ENCODE assay signal across 8 mouse cellular contexts in the genomic region with DNA sequence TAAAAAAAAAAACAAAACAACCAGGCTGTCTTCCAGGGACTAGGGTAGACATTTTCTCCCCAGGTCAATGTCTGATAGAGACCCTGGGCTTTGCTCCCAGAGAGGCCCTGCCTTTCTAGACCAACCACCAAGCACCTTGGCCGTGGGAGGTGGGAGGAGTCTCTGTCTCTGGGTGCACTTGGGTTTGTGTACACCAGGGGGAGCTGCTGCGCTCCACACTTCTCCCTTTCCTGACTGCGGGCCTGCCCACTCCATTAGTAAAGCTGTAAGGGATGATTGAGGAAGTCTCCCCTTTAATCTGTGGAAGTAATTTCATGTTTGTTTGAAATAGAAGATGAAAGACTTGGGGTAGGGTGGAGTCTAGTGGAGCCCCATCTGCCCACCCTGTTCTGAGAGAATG. TPM values are rescaled to one million over a fixed set of nuclear protein-coding genes. Genes with fewer than 3 reads are reported as not detected.
DNase-seq lines count a peak whose midpoint lies in the region; TF ChIP-seq lines count a peak whose summit lies in the region.

No protein-coding gene starts in this region.

- TF ChIP-seq CTCF in gastrocnemius, adult 2 months (IDR thresholded peaks at IDR 0.05), result peak; percentile 65

- no peak overlapping the region for H3K4me3 ChIP-seq in gastrocnemius, adult 2 months

- intact Hi-C loops in gastrocnemius, adult 2 months (cut with DNase I), result no loop called here

- peak; percentile 43 for DNase-seq in gastrocnemius, adult 2 months
- no peak for DNase-seq in gastrocnemius, postnatal 25 days
- peak; percentile 28 for DNase-seq in right cerebral cortex, adult 18-20 months
- no peak for DNase-seq in right cerebral cortex, postnatal 25 days
- peak; percentile 67 for DNase-seq in c-Kit-positive CD71-negative TER-119-negative erythroid progenitor cells, embryonic 14.5 days (ENCODE audit: low read depth)
- DNase-seq in layer of hippocampus, postnatal 10 days (ENCODE audit: low spot score in 2 of 2), result peak; percentile 73 to 75
- DNase-seq in natural killer cell, adult 2 months (ENCODE audit: low spot score in 2 of 2), result peak; percentile 28 to 46
- peak; percentile 29 to 59 for DNase-seq in urinary bladder, postnatal 36 days (ENCODE audit: low spot score in 2 of 2)

- no peak overlapping the region for H3K27ac ChIP-seq in gastrocnemius, adult 2 months

RNA-seq across cellular contexts. Expression of gene Gm17018, which starts 20.8 kb away (rescaled TPM):
- total RNA-seq in gastrocnemius, adult 2 months (2021), result 10 to 100 TPM; 19.5 to 19.6 TPM
- 10 to 100 TPM; 16.3 to 16.5 TPM for total RNA-seq in gastrocnemius, postnatal 25 days (2021)
- total RNA-seq in layer of hippocampus, postnatal 10 days (2021), result 10 to 100 TPM; 55.6 to 56.4 TPM

RNA-seq across cellular contexts. Expression of gene Poll, which starts 20.9 kb away (rescaled TPM):
- 10 to 100 TPM; 13.5 to 16.0 TPM for total RNA-seq in gastrocnemius, adult 2 months (2021)
- total RNA-seq in gastrocnemius, postnatal 25 days (2021), result 10 to 100 TPM; 12.5 to 13.2 TPM
- total RNA-seq in layer of hippocampus, postnatal 10 days (2021), result 1 to 10 TPM; 6.9 to 8.8 TPM

Comparison
In these comparisons a context has a peak if more than half of its experiments do, and no peak if none do; other contexts are left out.
1. DNase-seq: peak in gastrocnemius, adult 2 months (single experiment), right cerebral cortex, adult 18-20 months (single experiment), c-Kit-positive CD71-negative TER-119-negative erythroid progenitor cells, embryonic 14.5 days (single experiment), layer of hippocampus, postnatal 10 days (2 of 2), natural killer cell, adult 2 months (2 of 2) and urinary bladder, postnatal 36 days (2 of 2); none in gastrocnemius, postnatal 25 days (single experiment) and right cerebral cortex, postnatal 25 days (single experiment).